Comparison of ENCODE assay signal across 18 mouse cellular contexts in the genomic region with DNA sequence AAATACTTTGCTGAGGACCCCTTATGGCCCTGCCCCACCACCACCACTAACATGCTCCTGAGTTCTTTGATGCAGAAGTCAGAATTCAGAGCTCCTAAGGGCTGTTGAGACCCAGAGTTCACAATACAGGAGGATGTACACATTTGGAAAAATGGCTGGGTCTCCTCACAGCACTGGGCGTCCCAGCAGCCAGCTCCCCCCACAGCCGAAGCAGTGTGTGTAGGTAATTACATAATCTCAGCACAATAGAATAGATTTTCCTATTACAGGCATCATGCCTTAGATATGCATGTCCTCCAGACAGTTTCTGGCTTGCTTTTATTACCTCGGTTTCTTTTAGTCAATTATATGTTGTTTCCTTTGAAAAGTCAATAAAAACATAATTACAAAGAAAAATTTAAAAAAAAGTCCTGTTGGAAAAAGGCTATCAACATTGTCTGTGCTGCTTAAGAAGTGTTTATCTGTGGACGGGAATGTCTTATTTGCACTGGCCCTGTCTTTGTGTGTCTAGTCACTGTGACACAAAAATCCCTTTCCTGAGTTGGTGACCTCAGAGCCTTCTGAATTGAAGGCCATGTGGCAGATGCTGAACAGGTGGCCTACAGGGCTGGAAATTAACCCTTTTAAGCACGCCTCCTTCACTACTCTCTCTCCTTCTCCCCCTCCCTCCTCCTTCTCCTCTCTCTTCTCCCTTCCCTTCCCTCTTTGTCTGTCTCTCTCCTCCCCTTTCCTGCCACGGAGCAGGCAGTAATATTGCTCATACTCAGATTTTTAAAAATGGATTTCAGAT.
DNase-seq lines count a peak whose midpoint lies in the region; ATAC-seq lines count a peak whose summit lies in the region.
"Had no signal": no experiment of that assay in that cellular context is flagged by ENCODE, and none has a peak within 500 bp of the region (broad histone marks: within the 10 kb centered on the region; RNA-seq: fewer than 3 reads in every experiment).

No protein-coding gene starts in this region.

- no peak overlapping the region for H3K4me3 ChIP-seq in forebrain, embryonic 13.5 days
- no peak overlapping the region for H3K4me3 ChIP-seq in midbrain, embryonic 11.5 days (ENCODE audit: low read depth, low read length)
- H3K4me3 ChIP-seq: erythroblast, embryonic 14.5 days; gastrocnemius, adult 2 months; heart, adult 2 months; lung, embryonic 15.5 days; megakaryocyte, embryonic 14.5 days; neural tube, embryonic 12.5 days had no signal

- H3K9ac ChIP-seq in forebrain, embryonic 13.5 days = no peak overlapping the region
- H3K9ac ChIP-seq in midbrain, embryonic 11.5 days (ENCODE audit: low read length) = no peak overlapping the region
- H3K9ac ChIP-seq: lung, embryonic 15.5 days; neural tube, embryonic 12.5 days had no signal

- 19% methylated on average over 6 of the region's 6 CpGs for WGBS in forebrain, embryonic 13.5 days
- 25% methylated on average over 6 of the region's 6 CpGs for WGBS in midbrain, embryonic 11.5 days

- peak; percentile 39; the same call in 1 of the 2 replicates for ATAC-seq in forebrain, embryonic 13.5 days
- ATAC-seq in midbrain, embryonic 11.5 days (ENCODE audit: low FRiP score) = peak; percentile 74

- H3K36me3 ChIP-seq in forebrain, embryonic 13.5 days (ENCODE audit: poor library complexity, severe bottlenecking) = no peaks in the 10 kb centered on the region
- H3K36me3 ChIP-seq in midbrain, embryonic 11.5 days (ENCODE audit: control insufficient read depth, insufficient read depth, low read length) = no peaks in the 10 kb centered on the region
- H3K36me3 ChIP-seq: lung, embryonic 15.5 days; neural tube, embryonic 12.5 days had no signal

- no peaks in the 10 kb centered on the region for H3K9me3 ChIP-seq in forebrain, embryonic 13.5 days (replicated peaks)
- H3K9me3 ChIP-seq in midbrain, embryonic 11.5 days (ENCODE audit: control insufficient read depth, low read length) = no peaks in the 10 kb centered on the region
- H3K9me3 ChIP-seq: lung, embryonic 15.5 days; neural tube, embryonic 12.5 days had no signal

- peaks cover 22% of the 10 kb centered on the region for H3K4me1 ChIP-seq in forebrain, embryonic 13.5 days
- peaks cover 12% of the 10 kb centered on the region; the same call in 1 of the 2 replicates for H3K4me1 ChIP-seq in midbrain, embryonic 11.5 days (ENCODE audit: control insufficient read depth, insufficient read depth, low read length)

- no peak overlapping the region for H3K4me2 ChIP-seq in forebrain, embryonic 13.5 days
- H3K4me2 ChIP-seq in midbrain, embryonic 11.5 days = no peak overlapping the region
- H3K4me2 ChIP-seq: lung, embryonic 15.5 days; neural tube, embryonic 12.5 days had no signal

- peak overlapping the region; percentile 73 for H3K27ac ChIP-seq in forebrain, embryonic 13.5 days
- peak overlapping the region; percentile 40 for H3K27ac ChIP-seq in midbrain, embryonic 11.5 days (ENCODE audit: low read depth, low read length)
- H3K27ac ChIP-seq: gastrocnemius, adult 2 months; heart, adult 2 months; lung, embryonic 15.5 days; neural tube, embryonic 12.5 days had no signal

- DNase-seq in retina, postnatal 1 day = peak; percentile 53
- DNase-seq in retina, embryonic 14.5 days (ENCODE audit: low spot score) = no peak
- no peak for DNase-seq in midbrain, embryonic 11.5 days (ENCODE audit: low spot score, missing footprints)
- no peak for DNase-seq in urinary bladder, postnatal 36 days (ENCODE audit: low spot score in 2 of 2)
- DNase-seq in kidney, postnatal 36 days = no peak
- DNase-seq in frontal cortex, adult 2 months (ENCODE audit: extremely low spot score in 1 of 2, low spot score in 1 of 2) = no peak
- DNase-seq: adrenal gland, postnatal 36 days; gastrocnemius, adult 2 months; heart, adult 2 months; kidney, adult 8-10 months; right cerebral cortex, adult 18-20 months; spleen, adult 18-20 months; thymus, postnatal 4 days had no signal

- H3K27me3 ChIP-seq in forebrain, embryonic 13.5 days = no peaks in the 10 kb centered on the region
- H3K27me3 ChIP-seq in midbrain, embryonic 11.5 days (ENCODE audit: control insufficient read depth, insufficient read depth, low read length) = no peaks in the 10 kb centered on the region
- H3K27me3 ChIP-seq: lung, embryonic 15.5 days; neural tube, embryonic 12.5 days had no signal
